Mouse (Mus musculus): ENCODE data around the gene Slc10a4. TPM values are rescaled to one million over a fixed set of nuclear protein-coding genes. Genes with fewer than 3 reads are reported as not detected.

Slc10a4 gene
- not detected for polyA plus RNA-seq (2012; fragmentation: generic; extraction: Trizol)

DNA sequence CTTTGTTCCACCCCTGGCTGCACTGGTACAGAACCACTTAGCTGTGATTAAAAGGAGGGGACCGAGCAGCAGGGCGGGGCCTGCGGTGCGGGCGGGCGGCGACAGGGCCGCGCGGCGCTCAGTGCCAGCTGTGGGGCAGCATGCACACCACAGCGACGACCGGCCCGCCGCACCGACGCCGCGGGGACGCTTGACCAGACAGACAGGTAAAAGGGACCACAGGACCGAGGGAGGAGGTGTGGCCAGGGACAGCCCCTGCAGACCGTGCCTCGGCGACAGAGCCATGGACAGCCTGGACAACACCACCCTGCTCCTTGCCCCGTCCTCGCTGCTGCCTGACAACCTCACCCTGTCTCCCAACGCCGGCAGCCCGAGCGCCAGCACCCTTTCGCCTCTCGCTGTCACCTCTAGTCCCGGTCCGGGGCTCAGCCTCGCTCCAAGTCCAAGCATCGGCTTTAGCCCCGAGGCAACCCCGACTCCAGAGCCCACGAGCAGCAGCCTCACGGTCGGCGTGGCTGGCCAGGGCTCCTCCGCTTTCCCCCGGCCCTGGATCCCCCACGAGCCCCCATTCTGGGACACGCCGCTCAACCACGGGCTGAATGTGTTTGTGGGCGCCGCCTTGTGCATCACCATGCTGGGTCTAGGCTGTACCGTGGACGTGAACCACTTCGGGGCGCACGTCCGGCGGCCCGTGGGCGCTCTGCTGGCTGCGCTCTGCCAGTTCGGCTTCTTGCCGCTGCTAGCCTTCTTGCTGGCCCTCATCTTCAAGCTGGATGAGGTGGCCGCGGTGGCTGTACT, at the start of gene Slc10a4:
Gene Slc10a4 (plus strand): TSS at position 100 of the 798 bp plus-strand sequence.

DNA sequence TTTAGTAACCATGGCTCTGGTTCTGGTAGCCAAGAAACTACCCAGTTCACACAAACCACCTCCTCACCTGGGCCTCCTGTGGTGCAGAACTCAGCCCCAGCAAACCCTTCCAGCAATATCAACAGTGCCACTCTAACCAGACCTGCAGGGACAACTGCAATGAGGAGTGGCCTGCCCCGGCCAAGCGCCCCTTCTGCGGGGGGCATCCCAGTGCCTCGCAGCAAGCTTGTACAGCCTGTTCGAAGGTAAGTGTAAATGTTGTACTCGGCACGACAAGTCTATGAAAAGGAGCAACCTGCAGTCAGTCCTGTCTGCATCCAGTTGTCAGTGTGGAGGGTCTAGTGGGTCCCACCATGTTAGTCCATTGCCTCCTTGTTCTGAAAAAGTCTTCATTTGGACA, 32.1 kb upstream of the Slc10a4 start, which contains the start of gene Gm10135:
Gene Gm10135 (minus strand): TSS at position 101 of the 400 bp plus-strand sequence.

Other genes starting within 250 kb of the Slc10a4 start
- gene Tec, start 138.4 kb upstream of the Slc10a4 start, polyA plus RNA-seq (2012; fragmentation: generic; extraction: Trizol) = under 1 TPM; 0.11 to 0.30 TPM
- 10 to 100 TPM in 1 of 2 experiments, 1 to 10 TPM in 1; 2.9 to 10.1 TPM for gene Slain2, start 92.6 kb upstream of the Slc10a4 start, polyA plus RNA-seq (2012; fragmentation: generic; extraction: Trizol)
- not detected for gene Gm10135, start 32.2 kb upstream of the Slc10a4 start, polyA plus RNA-seq (2012; fragmentation: generic; extraction: Trizol)
- 10 to 100 TPM in 1 of 2 experiments, 1 to 10 TPM in 1; 2.8 to 14.9 TPM for gene Fryl, start 249.7 kb downstream of the Slc10a4 start, polyA plus RNA-seq (2012; fragmentation: generic; extraction: Trizol)

Measured in C3H10T1/2 (cell line).